Mouse (Mus musculus): ENCODE measurements around the gene Grasp.

- no peak for TF ChIP-seq POLR2A (IDR thresholded peaks at IDR 0.05; ENCODE audit: insufficient read depth, low read depth, low read length)
- no peak for TF ChIP-seq CTCF (IDR thresholded peaks at IDR 0.05)
Measured at GRCm38 (mm10) chr15:101271513-101271912, 47.5 kb downstream of the Grasp start.

All from heart, adult 2 months (tissue).